Mouse (Mus musculus) urinary bladder, postnatal 4 days (tissue): ENCODE results near the gene Stambpl1.
A peak's percentile ranks its signal among the peaks of the same experiment; 100 is the strongest.
"Not testable (repeated sequence)": the region's sequence is repeated elsewhere in the genome, so short reads cannot be mapped to it uniquely, and the experiment has no call there.

Experiments used
- DNase-seq, 2 experiments: peaks; one replicate each; pipeline ENCODE4 v3.0.0; 2021 to 2022; ENCODE audit warnings: low spot score in 2 of 2

Stambpl1 gene

GRCm38 (mm10) chr19:34198901-34199300 is 6.9 kb downstream of the Stambpl1 start:
- no peak for DNase-seq

- no peak for DNase-seq
Measured at GRCm38 (mm10) chr19:34199488-34199887, 7.5 kb downstream of the Stambpl1 start.

- no peak for DNase-seq
Measured at GRCm38 (mm10) chr19:34202668-34203067, 10.6 kb downstream of the Stambpl1 start.

- not testable (repeated sequence) for DNase-seq
Measured at GRCm38 (mm10) chr19:34206128-34206527, 14.1 kb downstream of the Stambpl1 start.

- DNase-seq = no peak
Measured at GRCm38 (mm10) chr19:34206760-34207440, 14.9 kb downstream of the Stambpl1 start.

- no peak for DNase-seq
Measured at GRCm38 (mm10) chr19:34209031-34209430, 17.0 kb downstream of the Stambpl1 start.

GRCm38 (mm10) chr19:34209930-34210581 is 18.0 kb downstream of the Stambpl1 start:
- DNase-seq = no peak

GRCm38 (mm10) chr19:34210841-34211240 is 18.8 kb downstream of the Stambpl1 start:
- DNase-seq = no peak

- DNase-seq = no peak
Measured at GRCm38 (mm10) chr19:34212489-34213250, 20.6 kb downstream of the Stambpl1 start.

GRCm38 (mm10) chr19:34213251-34213645 is 21.2 kb downstream of the Stambpl1 start:
- DNase-seq = no peak

- DNase-seq = no peak
Measured at GRCm38 (mm10) chr19:34214136-34214535, 22.1 kb downstream of the Stambpl1 start.

GRCm38 (mm10) chr19:34216956-34217355 is 24.9 kb downstream of the Stambpl1 start:
- DNase-seq = no peak

GRCm38 (mm10) chr19:34217761-34218160 is 25.7 kb downstream of the Stambpl1 start:
- DNase-seq = no peak

GRCm38 (mm10) chr19:34219260-34219968 is 27.4 kb downstream of the Stambpl1 start:
- DNase-seq = no peak

GRCm38 (mm10) chr19:34220732-34221380 is 28.8 kb downstream of the Stambpl1 start:
- DNase-seq = no peak

- no peak for DNase-seq
Measured at GRCm38 (mm10) chr19:34222805-34223204, 30.8 kb downstream of the Stambpl1 start.

GRCm38 (mm10) chr19:34231596-34231995 is 39.6 kb downstream of the Stambpl1 start:
- no peak for DNase-seq

- no peak for DNase-seq
Measured at GRCm38 (mm10) chr19:34232326-34232725, 40.3 kb downstream of the Stambpl1 start.

GRCm38 (mm10) chr19:34233944-34234343 is 41.9 kb downstream of the Stambpl1 start:
- peak; percentile 56 to 83 for DNase-seq

- DNase-seq = no peak
Measured at GRCm38 (mm10) chr19:34236049-34236448, 44.0 kb downstream of the Stambpl1 start.

- no peak for DNase-seq
Measured at GRCm38 (mm10) chr19:34237746-34238145, 45.7 kb downstream of the Stambpl1 start.
